ENCODE assay signal across 9 mouse cellular contexts in genomic region chr1:167617995-167618489, GRCm38 (mm10). TPM values are rescaled to one million over a fixed set of nuclear protein-coding genes. Genes with fewer than 3 reads are reported as not detected.
DNase-seq lines count a peak whose midpoint lies in the region; ATAC-seq lines count a peak whose summit lies in the region.
"Had no signal": no experiment of that assay in that cellular context is flagged by ENCODE, and none has a peak within 500 bp of the region (broad histone marks: within the 10 kb centered on the region; RNA-seq: fewer than 3 reads in every experiment).

No protein-coding gene starts in this region.

- 87% methylated on average over 18 of the region's 18 CpGs for WGBS in forebrain, embryonic 13.5 days
- 87% methylated on average over 18 of the region's 18 CpGs for WGBS in forebrain, embryonic 12.5 days
- WGBS in limb, embryonic 10.5 days = 76% methylated on average over 18 of the region's 18 CpGs

- no peaks in the 10 kb centered on the region for H3K4me1 ChIP-seq in forebrain, embryonic 13.5 days
- no peaks in the 10 kb centered on the region for H3K4me1 ChIP-seq in forebrain, embryonic 12.5 days
- peaks cover 10% of the 10 kb centered on the region; the same call in 1 of the 2 replicates for H3K4me1 ChIP-seq in limb, embryonic 10.5 days

- no peak overlapping the region for H3K9ac ChIP-seq in forebrain, embryonic 13.5 days
- no peak overlapping the region for H3K9ac ChIP-seq in forebrain, embryonic 12.5 days

- no peaks in the 10 kb centered on the region for H3K9me3 ChIP-seq in forebrain, embryonic 13.5 days (replicated peaks)
- no peaks in the 10 kb centered on the region for H3K9me3 ChIP-seq in forebrain, embryonic 12.5 days
- H3K9me3 ChIP-seq in limb, embryonic 10.5 days (replicated peaks) = no peaks in the 10 kb centered on the region

- peak; percentile 21; the same call in 1 of the 2 replicates for ATAC-seq in forebrain, embryonic 13.5 days
- ATAC-seq in forebrain, embryonic 12.5 days (ENCODE audit: low FRiP score) = no peak
- no peak for ATAC-seq in inflammation-experienced regulatory T-cells, adult 6 months

- H3K27me3 ChIP-seq in forebrain, embryonic 13.5 days = peaks cover 2% of the 10 kb centered on the region; the same call in 1 of the 2 replicates
- no peaks in the 10 kb centered on the region for H3K27me3 ChIP-seq in forebrain, embryonic 12.5 days
- 0 out of 2 replicates have a peak, but pooled peaks cover 4% of the 10 kb centered on the region for H3K27me3 ChIP-seq in limb, embryonic 10.5 days (ENCODE audit: low read depth, poor library complexity, severe bottlenecking)

- H3K4me3 ChIP-seq in forebrain, embryonic 13.5 days = no peak overlapping the region
- H3K4me3 ChIP-seq in forebrain, embryonic 12.5 days (replicated peaks) = no peak overlapping the region
- H3K4me3 ChIP-seq in limb, embryonic 10.5 days = no peak overlapping the region

- H3K27ac ChIP-seq in forebrain, embryonic 13.5 days = no peak overlapping the region
- no peak overlapping the region for H3K27ac ChIP-seq in forebrain, embryonic 12.5 days
- no peak overlapping the region for H3K27ac ChIP-seq in limb, embryonic 10.5 days

- no peaks in the 10 kb centered on the region for H3K36me3 ChIP-seq in forebrain, embryonic 13.5 days (ENCODE audit: poor library complexity, severe bottlenecking)
- H3K36me3 ChIP-seq in forebrain, embryonic 12.5 days (replicated peaks) = no peaks in the 10 kb centered on the region
- H3K36me3 ChIP-seq in limb, embryonic 10.5 days = no peaks in the 10 kb centered on the region

- DNase-seq in adipocyte (ENCODE audit: low spot score) = peak; percentile 66
- DNase-seq in heart, adult 8-10 months (ENCODE audit: low spot score) = peak; percentile 67
- DNase-seq in liver = peak; percentile 20
- no peak for DNase-seq in spleen, postnatal 10 days (ENCODE audit: low spot score in 2 of 2)
- no peak for DNase-seq in limb, embryonic 10.5 days (ENCODE audit: low spot score)

- no peak overlapping the region for H3K4me2 ChIP-seq in forebrain, embryonic 13.5 days
- H3K4me2 ChIP-seq in forebrain, embryonic 12.5 days = no peak overlapping the region

RNA-seq across cellular contexts. Expression of gene Rxrg, which starts 19.9 kb away (rescaled TPM):
- 5.6 and 13.4 TPM in 2 replicates for polyA plus RNA-seq in forebrain, embryonic 13.5 days (2015; fragmentation: Nextera tagmentation; extraction: Ambion mirVana)
- 3.1 and 3.8 TPM in 2 replicates for polyA plus RNA-seq in forebrain, embryonic 12.5 days (2016; fragmentation: Nextera tagmentation; extraction: Ambion mirVana)
- total RNA-seq in heart, adult 8-10 months (2022) = 10 to 100 TPM; 62.7 to 85.3 (median 66.2) TPM
- polyA plus RNA-seq in inflammation-experienced regulatory T-cells, adult 6 months (2017; shearing (Covaris generic)) = not detected
- 1.7 and 2.6 TPM in 2 replicates for polyA plus RNA-seq in limb, embryonic 10.5 days (2016; fragmentation: Nextera tagmentation; extraction: Ambion mirVana)
- total RNA-seq: CH12.LX had no signal

Comparison
In these comparisons a context has a peak if more than half of its experiments do, and no peak if none do; other contexts are left out.
1. DNase-seq: peak in adipocyte (single experiment), heart, adult 8-10 months (single experiment) and liver (single experiment); none in spleen, postnatal 10 days (0 of 2) and limb, embryonic 10.5 days (single experiment).